Mouse (Mus musculus): ENCODE results near the gene Tacstd2.

- TF ChIP-seq USF1 (IDR thresholded peaks at IDR 0.05; ENCODE audit: low read depth, low read length) (no peak), MAFK (IDR thresholded peaks at IDR 0.05; ENCODE audit: borderline replicate concordance, low read depth, low read length) (no peak), KAT2A (conservative IDR thresholded peaks at IDR 0.05; ENCODE audit: low read depth, low read length) (no peak), E2F4 (IDR thresholded peaks at IDR 0.05; ENCODE audit: borderline replicate concordance, low read depth, low read length) (no peak), ELF1 (IDR thresholded peaks at IDR 0.05; ENCODE audit: low read depth, low read length) (no peak)
Measured at GRCm38 (mm10) chr6:67510752-67511151, 24.8 kb downstream of the Tacstd2 start.
